Mouse (Mus musculus) fat pad, adult 2 months (tissue): ENCODE measurements at regions not wholly inside any gene's neighbourhood (a gene's known extent, or its start where the extent isn't known, plus 50 kb on each side); places are given as distances from the start of the nearest gene placed in this dataset.

Source experiments
- DNase-seq: peaks from one replicate; pipeline ENCODE4 v3.0.0-alpha.2; 2011; ENCODE audit warnings: low read depth, low spot score; ENCODE audit errors: extremely low read depth

- no peak for DNase-seq
Measured at GRCm38 (mm10) chr7:83020584-83020983, 153.5 kb downstream of the Mex3b start.

- DNase-seq = no peak
Measured at GRCm38 (mm10) chr7:83023990-83024389, 156.9 kb downstream of the Mex3b start.

GRCm38 (mm10) chr7:83031101-83031500 lies 164.0 kb downstream of the Mex3b start:
- no peak for DNase-seq

GRCm38 (mm10) chr7:83032025-83032424 lies 164.9 kb downstream of the Mex3b start:
- DNase-seq = no peak

- no peak for DNase-seq
Measured at GRCm38 (mm10) chr7:83032924-83033323, 165.8 kb downstream of the Mex3b start.

GRCm38 (mm10) chr7:83035190-83035589 lies 168.1 kb downstream of the Mex3b start:
- DNase-seq = no peak

- no peak for DNase-seq
Measured at GRCm38 (mm10) chr7:83036397-83036796, 169.3 kb downstream of the Mex3b start.

GRCm38 (mm10) chr7:83037100-83037499 lies 170.0 kb downstream of the Mex3b start:
- no peak for DNase-seq

GRCm38 (mm10) chr7:83037714-83038113 lies 170.6 kb downstream of the Mex3b start:
- DNase-seq = no peak

- no peak for DNase-seq
Measured at GRCm38 (mm10) chr7:83043746-83044145, 176.6 kb downstream of the Mex3b start.

- no peak for DNase-seq
Measured at GRCm38 (mm10) chr7:83045266-83045665, 178.1 kb downstream of the Mex3b start.

- DNase-seq = no peak
Measured at GRCm38 (mm10) chr7:83050011-83050410, 182.9 kb downstream of the Mex3b start.

GRCm38 (mm10) chr7:83050833-83051497 lies 183.8 kb downstream of the Mex3b start:
- no peak for DNase-seq

GRCm38 (mm10) chr7:83056101-83056935 lies 189.2 kb downstream of the Mex3b start:
- no peak for DNase-seq

GRCm38 (mm10) chr7:83060318-83060717 lies 193.2 kb downstream of the Mex3b start:
- no peak for DNase-seq

GRCm38 (mm10) chr7:83060733-83061132 lies 193.6 kb downstream of the Mex3b start:
- DNase-seq = no peak

- DNase-seq = no peak
Measured at GRCm38 (mm10) chr7:83061197-83061893, 194.2 kb downstream of the Mex3b start.

GRCm38 (mm10) chr7:83061894-83062477 lies 194.9 kb downstream of the Mex3b start:
- DNase-seq = no peak

GRCm38 (mm10) chr7:83063559-83063958 lies 196.4 kb downstream of the Mex3b start:
- DNase-seq = no peak

GRCm38 (mm10) chr7:83065341-83065740 lies 198.2 kb downstream of the Mex3b start:
- no peak for DNase-seq

GRCm38 (mm10) chr7:83074399-83074970 lies 207.4 kb downstream of the Mex3b start:
- DNase-seq = no peak
